Mouse (Mus musculus) olfactory bulb, adult 2 months (tissue): ENCODE data around the gene Taf3.

Experiments
- CTCF ChIP-seq: fragments of 200-500 bp; IDR thresholded peaks from 2 replicates; pipeline ENCODE4 v1.5.1; 2012; ENCODE audit warnings: low read depth, mild to moderate bottlenecking, low read length, moderate library complexity; ENCODE audit not compliant: insufficient read depth
- POLR2A ChIP-seq: fragments of 200-500 bp; IDR thresholded peaks from 2 replicates; pipeline ENCODE4 v1.6.1; 2012; ENCODE audit warnings: mild to moderate bottlenecking, low read depth, low read length, moderate library complexity; ENCODE audit not compliant: insufficient read depth

GRCm38 (mm10) chr2:9867092-9867825 is 181.1 kb downstream of the Taf3 start:
- TF ChIP-seq CTCF (no peak), POLR2A (no peak)
